Comparison of ENCODE assay signal across 15 mouse cellular contexts in the genomic region with DNA sequence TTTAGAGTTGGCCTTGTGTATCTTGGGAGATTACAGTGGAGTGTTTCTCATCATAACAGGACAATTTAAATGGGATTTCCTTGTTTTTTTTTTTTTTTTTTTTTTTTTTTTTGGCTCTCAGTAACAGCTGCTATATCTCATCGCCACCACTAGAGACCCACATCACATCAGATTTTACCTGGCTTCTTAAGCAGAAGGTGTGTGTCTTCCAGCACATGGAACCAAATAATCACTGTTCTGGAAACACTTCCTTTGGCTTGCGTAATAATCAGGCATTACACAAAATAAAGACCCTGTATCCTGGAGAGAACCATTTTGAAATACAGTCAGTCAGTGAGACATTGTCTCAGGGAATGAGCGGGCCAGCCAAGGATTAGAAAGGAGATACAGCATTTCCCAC. TPM values are rescaled to one million over a fixed set of nuclear protein-coding genes. Genes with fewer than 3 reads are reported as not detected.
DNase-seq lines count a peak whose midpoint lies in the region; ATAC-seq and TF ChIP-seq lines count a peak whose summit lies in the region.
"Had no signal": no experiment of that assay in that cellular context is flagged by ENCODE, and none has a peak within 500 bp of the region (broad histone marks: within the 10 kb centered on the region; RNA-seq: fewer than 3 reads in every experiment).

No protein-coding gene starts in this region.

- no peak overlapping the region for H3K4me2 ChIP-seq in forebrain, postnatal 0 days (ENCODE audit: low read depth)
- no peak overlapping the region for H3K4me2 ChIP-seq in forebrain, embryonic 13.5 days
- no peak overlapping the region for H3K4me2 ChIP-seq in forebrain, embryonic 12.5 days
- H3K4me2 ChIP-seq: liver, embryonic 12.5 days; stomach, embryonic 15.5 days had no signal

- 53% methylated on average over 3 of the region's 3 CpGs for WGBS in forebrain, postnatal 0 days
- 56% methylated on average over 3 of the region's 3 CpGs for WGBS in forebrain, embryonic 13.5 days
- 64% methylated on average over 3 of the region's 3 CpGs for WGBS in forebrain, embryonic 12.5 days

- H3K27ac ChIP-seq in forebrain, postnatal 0 days (ENCODE audit: low read depth, low read length), result no peak overlapping the region
- no peak overlapping the region for H3K27ac ChIP-seq in forebrain, embryonic 13.5 days
- no peak overlapping the region for H3K27ac ChIP-seq in left cerebral cortex, adult 2 months
- H3K27ac ChIP-seq in forebrain, embryonic 12.5 days, result no peak overlapping the region
- H3K27ac ChIP-seq: liver, embryonic 12.5 days; stomach, embryonic 15.5 days had no signal

- TF ChIP-seq CTCF in forebrain, postnatal 0 days (IDR thresholded peaks at IDR 0.05; ENCODE audit: low read depth), result peak; percentile 71
- TF ChIP-seq CTCF in left cerebral cortex, adult 2 months (IDR thresholded peaks at IDR 0.05), result peak; percentile 57
- peak; percentile 47; the same call in 1 of the 2 replicates for TF ChIP-seq CTCF in E14TG2a.4 (conservative IDR thresholded peaks at IDR 0.05; ENCODE audit: low read length)

- H3K9me3 ChIP-seq in forebrain, postnatal 0 days (ENCODE audit: low read length), result no peaks in the 10 kb centered on the region
- no peaks in the 10 kb centered on the region for H3K9me3 ChIP-seq in forebrain, embryonic 13.5 days (replicated peaks)
- no peaks in the 10 kb centered on the region for H3K9me3 ChIP-seq in E14TG2a.4 (ENCODE audit: low read length)
- H3K9me3 ChIP-seq in forebrain, embryonic 12.5 days, result no peaks in the 10 kb centered on the region
- H3K9me3 ChIP-seq: liver, embryonic 12.5 days; stomach, embryonic 15.5 days had no signal

- H3K9ac ChIP-seq in forebrain, postnatal 0 days, result no peak overlapping the region
- H3K9ac ChIP-seq in forebrain, embryonic 13.5 days, result no peak overlapping the region
- no peak overlapping the region for H3K9ac ChIP-seq in forebrain, embryonic 12.5 days
- H3K9ac ChIP-seq: liver, embryonic 12.5 days; stomach, embryonic 15.5 days had no signal

- intact Hi-C loops in left cerebral cortex, adult 2 months (cut with DNase I), result loop anchor here (5.0 to 10.0 kb wide), 2 partner anchors 170 to 217 kb away; no protein-coding TSS in a partner anchor

- H3K27me3 ChIP-seq in forebrain, postnatal 0 days (ENCODE audit: insufficient read depth, low read length), result no peaks in the 10 kb centered on the region
- peaks cover 11% of the 10 kb centered on the region; the same call in 1 of the 2 replicates for H3K27me3 ChIP-seq in forebrain, embryonic 13.5 days
- H3K27me3 ChIP-seq in E14TG2a.4 (ENCODE audit: insufficient read depth, low read length), result peaks cover 27% of the 10 kb centered on the region
- H3K27me3 ChIP-seq in forebrain, embryonic 12.5 days, result peaks cover 25% of the 10 kb centered on the region

- H3K36me3 ChIP-seq in forebrain, postnatal 0 days (ENCODE audit: insufficient read depth), result no peaks in the 10 kb centered on the region
- H3K36me3 ChIP-seq in forebrain, embryonic 13.5 days (ENCODE audit: poor library complexity, severe bottlenecking), result no peaks in the 10 kb centered on the region
- H3K36me3 ChIP-seq in E14TG2a.4 (ENCODE audit: insufficient read depth, low read length), result no peaks in the 10 kb centered on the region
- no peaks in the 10 kb centered on the region for H3K36me3 ChIP-seq in forebrain, embryonic 12.5 days (replicated peaks)
- H3K36me3 ChIP-seq: liver, embryonic 12.5 days; stomach, embryonic 15.5 days had no signal

- no peaks in the 10 kb centered on the region for H3K4me1 ChIP-seq in forebrain, postnatal 0 days (ENCODE audit: insufficient read depth)
- 0 out of 2 replicates have a peak, but pooled peaks cover 5% of the 10 kb centered on the region for H3K4me1 ChIP-seq in forebrain, embryonic 13.5 days
- H3K4me1 ChIP-seq in E14TG2a.4 (replicated peaks; ENCODE audit: low read depth, low read length), result peaks cover 17% of the 10 kb centered on the region
- H3K4me1 ChIP-seq in forebrain, embryonic 12.5 days, result peaks cover 4% of the 10 kb centered on the region; the same call in 1 of the 2 replicates
- H3K4me1 ChIP-seq: stomach, embryonic 15.5 days had no signal

- ATAC-seq in forebrain, postnatal 0 days, result no peak
- ATAC-seq in forebrain, embryonic 13.5 days, result no peak
- ATAC-seq in forebrain, embryonic 12.5 days (ENCODE audit: low FRiP score), result no peak
- ATAC-seq: CD4-positive, CD25-positive, alpha-beta regulatory T cell, adult 4 months; inflammation-experienced regulatory T-cells, adult 6 months; liver, embryonic 12.5 days had no signal

- no peak overlapping the region for H3K4me3 ChIP-seq in forebrain, postnatal 0 days (ENCODE audit: low read depth, low read length)
- H3K4me3 ChIP-seq in forebrain, embryonic 13.5 days, result no peak overlapping the region
- H3K4me3 ChIP-seq in left cerebral cortex, adult 2 months, result no peak overlapping the region
- H3K4me3 ChIP-seq in E14TG2a.4 (replicated peaks; ENCODE audit: low read length), result no peak overlapping the region
- H3K4me3 ChIP-seq in forebrain, embryonic 12.5 days (replicated peaks), result no peak overlapping the region
- H3K4me3 ChIP-seq: liver, embryonic 12.5 days; stomach, embryonic 15.5 days had no signal

- peak; percentile 45 for DNase-seq in forebrain, postnatal 0 days
- DNase-seq in left cerebral cortex, adult 2 months (ENCODE audit: extremely low spot score in 1 of 2, low spot score in 2 of 2), result no peak
- no peak for DNase-seq in left cerebral cortex, adult 9 months (ENCODE audit: low spot score in 2 of 2)
- peak; percentile 17 for DNase-seq in ZHBTc4 (ENCODE audit: low read depth, low spot score)
- DNase-seq in urinary bladder, postnatal 36 days (ENCODE audit: low spot score in 2 of 2), result no peak
- DNase-seq: cerebellum, adult 2 months; heart, postnatal 36 days had no signal

RNA-seq across cellular contexts. Expression of a gene that starts 53.8 kb away (rescaled TPM):
- total RNA-seq in forebrain, postnatal 0 days (2014; rRNA removed), result 17.7 and 23.7 TPM in 2 replicates
- 2.4 and 5.7 TPM in 2 replicates for polyA plus RNA-seq in forebrain, postnatal 0 days (2015; fragmentation: Nextera tagmentation; extraction: Ambion mirVana)
- 2.2 and 2.8 TPM in 2 replicates for polyA plus RNA-seq in forebrain, embryonic 13.5 days (2015; fragmentation: Nextera tagmentation; extraction: Ambion mirVana)
- total RNA-seq in left cerebral cortex, adult 2 months (2021), result 10 to 100 TPM; 44.9 to 47.0 TPM
- polyA plus RNA-seq in forebrain, embryonic 12.5 days (2016; fragmentation: Nextera tagmentation; extraction: Ambion mirVana), result 4.2 TPM in 2 replicates
- total RNA-seq: megakaryocyte-erythroid progenitor cell, adult 5-6 weeks had no signal
- polyA plus RNA-seq: inflammation-experienced regulatory T-cells, adult 6 months had no signal

Comparison
In these comparisons a context has a peak if more than half of its experiments do, and no peak if none do; other contexts are left out.
1. DNase-seq: peak in forebrain, postnatal 0 days (single experiment) and ZHBTc4 (single experiment); none in left cerebral cortex, adult 2 months (0 of 2), left cerebral cortex, adult 9 months (0 of 2) and urinary bladder, postnatal 36 days (0 of 2).
2. Peak in every context shown above with its lines, with median percentiles within 50 percentile points of each other: CTCF ChIP-seq.